Mouse (Mus musculus): ENCODE data around the gene Slco1a5. TPM values are rescaled to one million over a fixed set of nuclear protein-coding genes. Genes with fewer than 3 reads are reported as not detected.

Gene Slco1a5
- polyA plus RNA-seq, 1 experiment from 2014 or later = not detected

GRCm38 (mm10) chr6:142345440-142346038 lies 22.8 kb upstream of the Slco1a5 start, which contains the start of gene Pyroxd1:
TSS of gene Pyroxd1 (plus strand) at chr6:142345654.
- ATAC-seq (ENCODE audit: low read depth) = peak; percentile 97
- H3K27ac ChIP-seq (replicated peaks) = peak within 1 kb of the TSS; percentile 85
- WGBS = under 1% methylated on average over 48 of the region's 48 CpGs

GRCm38 (mm10) chr6:142343561-142343960 lies 20.8 kb upstream of the Slco1a5 start:
- Histone ChIP-seq H3K27me3 (no peaks in the 10 kb centered on the region), H3K36me3 (peaks cover 7% of the 10 kb centered on the region), H3K9me3 (no peaks in the 10 kb centered on the region), H3K4me2 (no peak overlapping the region), H3K4me3 (no peak overlapping the region), H3K9ac (no peak overlapping the region), H3K4me1 (replicated peaks) (peaks cover 13% of the 10 kb centered on the region), H3K27ac (replicated peaks) (no peak overlapping the region)
- WGBS = 79% methylated on average over 2 of the region's 2 CpGs
- ATAC-seq (ENCODE audit: low read depth) = no peak

More at GRCm38 (mm10) chr6:142345440-142346038, 22.8 kb upstream of the Slco1a5 start, which contains the start of gene Pyroxd1:
- Histone ChIP-seq H3K27me3 (no peaks in the 10 kb centered on the region), H3K9me3 (no peaks in the 10 kb centered on the region), H3K4me3 (peak within 1 kb of the TSS; percentile 67), H3K4me1 (replicated peaks) (peaks cover 13% of the 10 kb centered on the region), H3K9ac (peak within 1 kb of the TSS; percentile 73), H3K4me2 (peak within 1 kb of the TSS; percentile 63), H3K36me3 (peaks cover 26% of the 10 kb centered on the region)

GRCm38 (mm10) chr6:142339576-142339975 lies 16.8 kb upstream of the Slco1a5 start:
- no peaks in the 10 kb centered on the region for H3K9me3 ChIP-seq
- no peaks in the 10 kb centered on the region for H3K4me1 ChIP-seq (replicated peaks)
- no peak overlapping the region for H3K4me2 ChIP-seq
- no peaks in the 10 kb centered on the region for H3K27me3 ChIP-seq
- no peak overlapping the region for H3K27ac ChIP-seq (replicated peaks)
- H3K9ac ChIP-seq = no peak overlapping the region
- H3K4me3 ChIP-seq = no peak overlapping the region
- no peak for ATAC-seq (ENCODE audit: low read depth)
- 45% methylated on average over 2 of the region's 2 CpGs for WGBS
- no peaks in the 10 kb centered on the region for H3K36me3 ChIP-seq

GRCm38 (mm10) chr6:142338961-142339360 lies 16.2 kb upstream of the Slco1a5 start:
- Histone ChIP-seq H3K4me2 (no peak overlapping the region), H3K4me3 (no peak overlapping the region), H3K4me1 (replicated peaks) (no peaks in the 10 kb centered on the region), H3K27ac (replicated peaks) (no peak overlapping the region), H3K9me3 (no peaks in the 10 kb centered on the region), H3K36me3 (no peaks in the 10 kb centered on the region), H3K9ac (no peak overlapping the region), H3K27me3 (no peaks in the 10 kb centered on the region)
- ATAC-seq (ENCODE audit: low read depth) = no peak
- WGBS = 75% methylated on average over 2 of the region's 2 CpGs

- no peaks in the 10 kb centered on the region for H3K4me1 ChIP-seq (replicated peaks)
- no peak for ATAC-seq (ENCODE audit: low read depth)
- H3K4me3 ChIP-seq = no peak overlapping the region
- no peaks in the 10 kb centered on the region for H3K36me3 ChIP-seq
- 60% methylated on average over 1 of the region's 1 CpGs for WGBS
- H3K9me3 ChIP-seq = no peaks in the 10 kb centered on the region
- no peak overlapping the region for H3K4me2 ChIP-seq
- no peak overlapping the region for H3K9ac ChIP-seq
- no peaks in the 10 kb centered on the region for H3K27me3 ChIP-seq
- H3K27ac ChIP-seq (replicated peaks) = no peak overlapping the region
These were observed 6.4 kb upstream of the Slco1a5 start for GRCm38 (mm10) chr6:142329201-142329600.

- ATAC-seq (ENCODE audit: low read depth) = no peak
- Histone ChIP-seq H3K36me3 (no peaks in the 10 kb centered on the region), H3K4me3 (no peak overlapping the region), H3K27ac (replicated peaks) (no peak overlapping the region), H3K9ac (no peak overlapping the region), H3K27me3 (no peaks in the 10 kb centered on the region), H3K4me2 (no peak overlapping the region), H3K9me3 (no peaks in the 10 kb centered on the region), H3K4me1 (replicated peaks) (no peaks in the 10 kb centered on the region)
- 73% methylated on average over 3 of the region's 3 CpGs for WGBS
These were observed 3.8 kb upstream of the Slco1a5 start for GRCm38 (mm10) chr6:142326598-142326997.

GRCm38 (mm10) chr6:142317106-142317505 lies 5.7 kb downstream of the Slco1a5 start:
- H3K4me3 ChIP-seq = no peak overlapping the region
- H3K9ac ChIP-seq = no peak overlapping the region
- no peaks in the 10 kb centered on the region for H3K4me1 ChIP-seq (replicated peaks)
- H3K27me3 ChIP-seq = no peaks in the 10 kb centered on the region
- no peaks in the 10 kb centered on the region for H3K9me3 ChIP-seq
- no peaks in the 10 kb centered on the region for H3K36me3 ChIP-seq
- no peak overlapping the region for H3K27ac ChIP-seq (replicated peaks)
- no peak overlapping the region for H3K4me2 ChIP-seq
- no peak for ATAC-seq (ENCODE audit: low read depth)

- no peak overlapping the region for H3K9ac ChIP-seq
- WGBS = 86% methylated on average over 5 of the region's 5 CpGs
- H3K27ac ChIP-seq (replicated peaks) = no peak overlapping the region
- H3K4me2 ChIP-seq = no peak overlapping the region
- no peak overlapping the region for H3K4me3 ChIP-seq
- H3K36me3 ChIP-seq = no peaks in the 10 kb centered on the region
- 0 out of 2 replicates have a peak, but pooled peaks cover 5% of the 10 kb centered on the region for H3K9me3 ChIP-seq
- H3K27me3 ChIP-seq = no peaks in the 10 kb centered on the region
- no peaks in the 10 kb centered on the region for H3K4me1 ChIP-seq (replicated peaks)
- no peak for ATAC-seq (ENCODE audit: low read depth)
These were observed 8.5 kb downstream of the Slco1a5 start for GRCm38 (mm10) chr6:142314285-142314684.

GRCm38 (mm10) chr6:142305076-142305475 lies 17.7 kb downstream of the Slco1a5 start:
- Histone ChIP-seq H3K4me3 (no peak overlapping the region), H3K9me3 (0 out of 2 replicates have a peak, but pooled peaks cover 5% of the 10 kb centered on the region), H3K36me3 (no peaks in the 10 kb centered on the region), H3K4me2 (no peak overlapping the region), H3K27me3 (no peaks in the 10 kb centered on the region), H3K27ac (replicated peaks) (no peak overlapping the region), H3K9ac (no peak overlapping the region), H3K4me1 (replicated peaks) (no peaks in the 10 kb centered on the region)
- no peak for ATAC-seq (ENCODE audit: low read depth)

GRCm38 (mm10) chr6:142298098-142298497 lies 24.7 kb downstream of the Slco1a5 start, which contains the start of gene Iapp:
TSS of gene Iapp (plus strand) at chr6:142298423.
- H3K9ac ChIP-seq = no peak within 1 kb of the TSS
- no peak within 1 kb of the TSS for H3K4me2 ChIP-seq
- no peaks in the 10 kb centered on the region for H3K27me3 ChIP-seq
- no peak for ATAC-seq (ENCODE audit: low read depth)
- no peak within 1 kb of the TSS for H3K27ac ChIP-seq (replicated peaks)
- H3K4me3 ChIP-seq = no peak within 1 kb of the TSS
- H3K4me1 ChIP-seq (replicated peaks) = no peaks in the 10 kb centered on the region
- H3K9me3 ChIP-seq = no peaks in the 10 kb centered on the region
- WGBS = 50% methylated on average over 4 of the region's 4 CpGs
- H3K36me3 ChIP-seq = no peaks in the 10 kb centered on the region

- Histone ChIP-seq H3K9ac (no peak overlapping the region), H3K36me3 (no peaks in the 10 kb centered on the region), H3K4me1 (replicated peaks) (no peaks in the 10 kb centered on the region), H3K9me3 (no peaks in the 10 kb centered on the region), H3K27ac (replicated peaks) (no peak overlapping the region), H3K4me3 (no peak overlapping the region), H3K27me3 (no peaks in the 10 kb centered on the region), H3K4me2 (no peak overlapping the region)
- no peak for ATAC-seq (ENCODE audit: low read depth)
- 77% methylated on average over 12 of the region's 12 CpGs for WGBS
These were observed 33.2 kb downstream of the Slco1a5 start for GRCm38 (mm10) chr6:142289413-142290118.

- Histone ChIP-seq H3K27me3 (no peaks in the 10 kb centered on the region), H3K4me3 (no peak overlapping the region), H3K4me1 (replicated peaks) (no peaks in the 10 kb centered on the region), H3K9me3 (no peaks in the 10 kb centered on the region), H3K9ac (no peak overlapping the region), H3K36me3 (no peaks in the 10 kb centered on the region), H3K4me2 (no peak overlapping the region), H3K27ac (replicated peaks) (no peak overlapping the region)
- 14% methylated on average over 4 of the region's 4 CpGs for WGBS
- no peak for ATAC-seq (ENCODE audit: low read depth)
These were observed 46.9 kb downstream of the Slco1a5 start for GRCm38 (mm10) chr6:142275721-142276442.

Measured in neural tube, embryonic 13.5 days (tissue).